Mouse (Mus musculus): ENCODE measurements around the gene Fam219a.

DNA sequence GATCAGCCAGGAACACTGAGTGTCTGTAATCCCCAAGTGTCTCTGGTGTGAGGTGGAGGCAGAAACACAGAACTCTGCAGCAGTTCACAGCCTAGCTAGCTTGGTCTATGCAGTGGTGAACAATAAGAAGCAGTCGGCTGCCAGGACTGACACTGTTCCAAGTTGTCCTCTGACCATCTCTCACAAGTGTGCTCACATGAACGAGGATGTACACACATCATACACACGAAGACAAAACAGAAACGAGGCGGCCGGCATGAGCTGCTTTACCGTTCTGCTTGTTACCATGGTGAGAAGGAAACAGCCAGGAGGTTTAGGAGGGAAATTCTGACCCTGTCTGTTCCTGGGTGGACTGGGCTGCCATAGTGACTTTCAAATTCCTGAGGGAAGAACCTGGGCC lies 42.8 kb downstream of the Fam219a start:
- TF ChIP-seq CTCF (IDR thresholded peaks at IDR 0.05; ENCODE audit: low read depth, low read length), result no peak
- TF ChIP-seq GATA1 (IDR thresholded peaks at IDR 0.05; ENCODE audit: borderline replicate concordance, low read length), result no peak
- no peak for TF ChIP-seq TAL1 (conservative IDR thresholded peaks at IDR 0.05; ENCODE audit: low read depth, low read length)
- no peak for TF ChIP-seq POLR2AphosphoS5 (IDR thresholded peaks at IDR 0.05; ENCODE audit: insufficient replicate concordance, low read depth, low read length)
- TF ChIP-seq GATA2 (IDR thresholded peaks at IDR 0.05; ENCODE audit: borderline replicate concordance, low read depth, low read length), result no peak
